ENCODE assay signal across 8 mouse cellular contexts in genomic region chr4:118179467-118180300, GRCm38 (mm10). TPM values are rescaled to one million over a fixed set of nuclear protein-coding genes. Genes with fewer than 3 reads are reported as not detected.
A peak's percentile ranks its signal among the peaks of the same experiment; 100 is the strongest.
DNase-seq lines count a peak whose midpoint lies in the region; ATAC-seq and TF ChIP-seq lines count a peak whose summit lies in the region.

TSS of gene Kdm4a (minus strand) at chr4:118180043.

- H3K4me1 ChIP-seq in E14TG2a.4 (replicated peaks; ENCODE audit: low read depth, low read length): peaks cover 43% of the 10 kb centered on the region
- H3K4me1 ChIP-seq in forebrain, embryonic 12.5 days: peaks cover 15% of the 10 kb centered on the region
- H3K4me1 ChIP-seq in heart, postnatal 0 days (ENCODE audit: control insufficient read depth, insufficient read depth): peaks cover 4% of the 10 kb centered on the region
- H3K4me1 ChIP-seq in liver, embryonic 16.5 days (ENCODE audit: control insufficient read depth, low read depth, low read length): peaks cover 12% of the 10 kb centered on the region
- H3K4me1 ChIP-seq in neural tube, embryonic 13.5 days (replicated peaks): peaks cover 26% of the 10 kb centered on the region
- peaks cover 7% of the 10 kb centered on the region; the same call in 1 of the 2 replicates for H3K4me1 ChIP-seq in testis, adult 2 months (ENCODE audit: control insufficient read depth, insufficient read depth, low read length)

- H3K9ac ChIP-seq in forebrain, embryonic 12.5 days: peak within 1 kb of the TSS; percentile 85
- peak within 1 kb of the TSS; percentile 77 for H3K9ac ChIP-seq in heart, postnatal 0 days (replicated peaks; ENCODE audit: low read depth, low read length)
- peak within 1 kb of the TSS; percentile 85 for H3K9ac ChIP-seq in liver, embryonic 16.5 days (ENCODE audit: low read depth, low read length)
- peak within 1 kb of the TSS; percentile 82 for H3K9ac ChIP-seq in neural tube, embryonic 13.5 days

- TF ChIP-seq EP300 in heart, postnatal 0 days (IDR thresholded peaks at IDR 0.05; ENCODE audit: low read depth): no peak

- H3K4me3 ChIP-seq in E14TG2a.4 (replicated peaks; ENCODE audit: low read length): peak within 1 kb of the TSS; percentile 86
- H3K4me3 ChIP-seq in forebrain, embryonic 12.5 days (replicated peaks): peak within 1 kb of the TSS; percentile 78
- H3K4me3 ChIP-seq in heart, postnatal 0 days (ENCODE audit: low read depth, low read length): peak within 1 kb of the TSS; percentile 74
- peak within 1 kb of the TSS; percentile 79 for H3K4me3 ChIP-seq in liver, embryonic 16.5 days (ENCODE audit: low read depth, low read length)
- H3K4me3 ChIP-seq in neural tube, embryonic 13.5 days: peak within 1 kb of the TSS; percentile 67
- peak within 1 kb of the TSS; percentile 90 for H3K4me3 ChIP-seq in testis, adult 2 months (ENCODE audit: control insufficient read depth, low read depth, low read length)

- under 1% methylated on average over 38 of the region's 38 CpGs for WGBS in forebrain, embryonic 12.5 days
- under 1% methylated on average over 38 of the region's 38 CpGs for WGBS in heart, postnatal 0 days
- under 1% methylated on average over 38 of the region's 38 CpGs for WGBS in liver, embryonic 16.5 days (ENCODE audit: insufficient replicate concordance)
- WGBS in neural tube, embryonic 13.5 days: under 1% methylated on average over 38 of the region's 38 CpGs

- peak; percentile 99 for ATAC-seq in forebrain, embryonic 12.5 days (ENCODE audit: low FRiP score)
- peak; percentile 99 for ATAC-seq in heart, postnatal 0 days (ENCODE audit: insufficient read depth, low read depth)
- ATAC-seq in liver, embryonic 16.5 days (ENCODE audit: low read depth): peak; percentile 96
- ATAC-seq in neural tube, embryonic 13.5 days (ENCODE audit: low read depth): peak; percentile 100

- H3K36me3 ChIP-seq in E14TG2a.4 (ENCODE audit: insufficient read depth, low read length): peaks cover 28% of the 10 kb centered on the region
- peaks cover 27% of the 10 kb centered on the region for H3K36me3 ChIP-seq in forebrain, embryonic 12.5 days (replicated peaks)
- peaks cover 28% of the 10 kb centered on the region for H3K36me3 ChIP-seq in heart, postnatal 0 days (replicated peaks; ENCODE audit: control insufficient read depth, insufficient read depth, low read length)
- peaks cover 23% of the 10 kb centered on the region for H3K36me3 ChIP-seq in liver, embryonic 16.5 days (ENCODE audit: control insufficient read depth, insufficient read depth)
- peaks cover 27% of the 10 kb centered on the region for H3K36me3 ChIP-seq in neural tube, embryonic 13.5 days
- no peaks in the 10 kb centered on the region for H3K36me3 ChIP-seq in testis, adult 2 months (ENCODE audit: control insufficient read depth, insufficient read depth, low read length)

- DNase-seq in c-Kit-positive CD71-positive TER-119-positive erythroid progenitor cells, embryonic 14.5 days (ENCODE audit: low spot score): peak; percentile 96
- peak; percentile 99 for DNase-seq in heart, postnatal 0 days (ENCODE audit: low spot score)
- DNase-seq in kidney, postnatal 4 days: peak; percentile 90 to 95

- peak within 1 kb of the TSS; percentile 73 for H3K4me2 ChIP-seq in forebrain, embryonic 12.5 days
- peak within 1 kb of the TSS; percentile 79 for H3K4me2 ChIP-seq in heart, postnatal 0 days (ENCODE audit: low read depth, low read length)
- peak within 1 kb of the TSS; percentile 85 for H3K4me2 ChIP-seq in liver, embryonic 16.5 days (ENCODE audit: low read depth, low read length)
- peak within 1 kb of the TSS; percentile 74 for H3K4me2 ChIP-seq in neural tube, embryonic 13.5 days

- TF ChIP-seq POLR2A in testis, adult 2 months (IDR thresholded peaks at IDR 0.05; ENCODE audit: control insufficient read depth, low read depth, low read length): peak; percentile 67

- TF ChIP-seq CTCF in E14TG2a.4 (conservative IDR thresholded peaks at IDR 0.05; ENCODE audit: low read length): no peak
- no peak for TF ChIP-seq CTCF in heart, postnatal 0 days (IDR thresholded peaks at IDR 0.05; ENCODE audit: low read depth)
- no peak for TF ChIP-seq CTCF in testis, adult 2 months (IDR thresholded peaks at IDR 0.05; ENCODE audit: control insufficient read depth, insufficient read depth, insufficient replicate concordance, low read depth, low read length)

- no peaks in the 10 kb centered on the region for H3K9me3 ChIP-seq in E14TG2a.4 (ENCODE audit: low read length)
- H3K9me3 ChIP-seq in forebrain, embryonic 12.5 days: no peaks in the 10 kb centered on the region
- H3K9me3 ChIP-seq in heart, postnatal 0 days (replicated peaks; ENCODE audit: control insufficient read depth, low read length): no peaks in the 10 kb centered on the region
- H3K9me3 ChIP-seq in liver, embryonic 16.5 days (replicated peaks; ENCODE audit: control insufficient read depth, low read length): no peaks in the 10 kb centered on the region
- no peaks in the 10 kb centered on the region for H3K9me3 ChIP-seq in neural tube, embryonic 13.5 days

- peak within 1 kb of the TSS; percentile 98 for H3K27ac ChIP-seq in forebrain, embryonic 12.5 days
- peak within 1 kb of the TSS; percentile 95 for H3K27ac ChIP-seq in heart, postnatal 0 days (ENCODE audit: low read depth)
- peak within 1 kb of the TSS; percentile 96 for H3K27ac ChIP-seq in liver, embryonic 16.5 days (ENCODE audit: low read length)
- H3K27ac ChIP-seq in neural tube, embryonic 13.5 days (replicated peaks): peak within 1 kb of the TSS; percentile 92
- peak within 1 kb of the TSS; percentile 85 for H3K27ac ChIP-seq in testis, adult 2 months (ENCODE audit: control insufficient read depth, insufficient read depth, low read depth, low read length)

- H3K27me3 ChIP-seq in E14TG2a.4 (ENCODE audit: insufficient read depth, low read length): no peaks in the 10 kb centered on the region
- no peaks in the 10 kb centered on the region for H3K27me3 ChIP-seq in forebrain, embryonic 12.5 days
- no peaks in the 10 kb centered on the region for H3K27me3 ChIP-seq in heart, postnatal 0 days (ENCODE audit: control insufficient read depth, insufficient read depth, low read length)
- H3K27me3 ChIP-seq in liver, embryonic 16.5 days (ENCODE audit: control insufficient read depth, insufficient read depth, low read depth, low read length): no peaks in the 10 kb centered on the region
- no peaks in the 10 kb centered on the region for H3K27me3 ChIP-seq in neural tube, embryonic 13.5 days
- no peaks in the 10 kb centered on the region; the same call in 1 of the 2 replicates for H3K27me3 ChIP-seq in testis, adult 2 months (ENCODE audit: control insufficient read depth, insufficient read depth, low read length)

RNA-seq across cellular contexts. Expression of gene Kdm4a, which starts in this region (rescaled TPM):
- 58.5 and 58.6 TPM in 2 replicates for polyA plus RNA-seq in forebrain, embryonic 12.5 days (2016; fragmentation: Nextera tagmentation; extraction: Ambion mirVana)
- 30.0 and 45.5 TPM in 2 replicates for total RNA-seq in heart, postnatal 0 days (2014; rRNA removed; ENCODE audit: low replicate concordance)
- polyA plus RNA-seq in heart, postnatal 0 days (2015; fragmentation: Nextera tagmentation; extraction: Ambion mirVana): 15.3 and 17.8 TPM in 2 replicates
- 9.7 and 9.8 TPM in 2 replicates for polyA plus RNA-seq in liver, embryonic 16.5 days (2015; fragmentation: Nextera tagmentation; extraction: Ambion mirVana)
- polyA plus RNA-seq in neural tube, embryonic 13.5 days (2015; fragmentation: Nextera tagmentation; extraction: Ambion mirVana): 47.3 and 61.0 TPM in 2 replicates
- 10.2 and 14.2 TPM in 2 replicates for polyA plus RNA-seq in testis, adult 2 months (2012; rRNA removed)

Comparison
In these comparisons a context has a peak if more than half of its experiments do, and no peak if none do; other contexts are left out.
1. Peak in every context shown above with its lines: DNase-seq, ATAC-seq, H3K4me3 ChIP-seq and H3K27ac ChIP-seq.